Mouse (Mus musculus) hindbrain, embryonic 13.5 days (tissue): Measurements from ENCODE around the gene Tmem176a. TPM values are rescaled to one million over a fixed set of nuclear protein-coding genes. Genes with fewer than 3 reads are reported as not detected.

ENCODE experiments used
- ATAC-seq: fragments of 200-750 bp; cut with Nextera tagmentation; 2 replicates; pipeline ENCODE4 v1.8.0; 2017; ENCODE audit warnings: moderate TSS enrichment; ENCODE audit not compliant: low FRiP score
- H3K27ac ChIP-seq: fragments of 300-500 bp; sonication (generic); 2 replicates; pipeline ENCODE4 v1.5.1; 2015; ENCODE audit warnings: inconsistent platforms, mild to moderate bottlenecking, moderate library complexity
- H3K27me3 ChIP-seq: fragments of 300-500 bp; sonication (generic); 2 replicates; pipeline ENCODE4 v1.6.1; 2015; ENCODE audit warnings: mild to moderate bottlenecking, inconsistent platforms
- H3K36me3 ChIP-seq: fragments of 300-500 bp; sonication (generic); 2 replicates; pipeline ENCODE4 v1.6.1; 2015; ENCODE audit warnings: mild to moderate bottlenecking, inconsistent platforms
- H3K4me1 ChIP-seq: fragments of 300-500 bp; sonication (generic); replicated peaks from 2 replicates; pipeline ENCODE4 v1.6.1; 2015; ENCODE audit warnings: inconsistent platforms
- H3K4me2 ChIP-seq: fragments of 300-500 bp; sonication (generic); 2 replicates; pipeline ENCODE4 v1.6.1; 2015; ENCODE audit warnings: inconsistent platforms, mild to moderate bottlenecking, moderate library complexity
- H3K4me3 ChIP-seq: fragments of 300-500 bp; sonication (generic); 2 replicates; pipeline ENCODE4 v1.5.1; 2015; ENCODE audit warnings: mild to moderate bottlenecking, inconsistent platforms
- H3K9ac ChIP-seq: fragments of 300-500 bp; sonication (generic); 2 replicates; pipeline ENCODE4 v1.6.1; 2015; ENCODE audit warnings: mild to moderate bottlenecking, inconsistent platforms
- H3K9me3 ChIP-seq: fragments of 300-500 bp; sonication (generic); 2 replicates; pipeline ENCODE4 v1.6.1; 2016; ENCODE audit warnings: inconsistent platforms
- WGBS: fragments of 180-500 bp; shearing (Covaris S2); methylation state at CpG from one replicate; pipeline ENCODE4 v1.1.7; 2015; 5-methylcytosine and 5-hydroxymethylcytosine counted together
- polyA plus RNA-seq: library from polyadenylated mRNA; unstranded; fragments of >200 nt; fragmentation: Nextera tagmentation; extraction: Ambion mirVana; gene quantifications from 2 replicates; pipeline ENCODE4 v1.2.1, GENCODE M21; 2015

Tmem176a gene
- polyA plus RNA-seq, 1 experiment from 2014 or later = 19.0 TPM

DNA sequence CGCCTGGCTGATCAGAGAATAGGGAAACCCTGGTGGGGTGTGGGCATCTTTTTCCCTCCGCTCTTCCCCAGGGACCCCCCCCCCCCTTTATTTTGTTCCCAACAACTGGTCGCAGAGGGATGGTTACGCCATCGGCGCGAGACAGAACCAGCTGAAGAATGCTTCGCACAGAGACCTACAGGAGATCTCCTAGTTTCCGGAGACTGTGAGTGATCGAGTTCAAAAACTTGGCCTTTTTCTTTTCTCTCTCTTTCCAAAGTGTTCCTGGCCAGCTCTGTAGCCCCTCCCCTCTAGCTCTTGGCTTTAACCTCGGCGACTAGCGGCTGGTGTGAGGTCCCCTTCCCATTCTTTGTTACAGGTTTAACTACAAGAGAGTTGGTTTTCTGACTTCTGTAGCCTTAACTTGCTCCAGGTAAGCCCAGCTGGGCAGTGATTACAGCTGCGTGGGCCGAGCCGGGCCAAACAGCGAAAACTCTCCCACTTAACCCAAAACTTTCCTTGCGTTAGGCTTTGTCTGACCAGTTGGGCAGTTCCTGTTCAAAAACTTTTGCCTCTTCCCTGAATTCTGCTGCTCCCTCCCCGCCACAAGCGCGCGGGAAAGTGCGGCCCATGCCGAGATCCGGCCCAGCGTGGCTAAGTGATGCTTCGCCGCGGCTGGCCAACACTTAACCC is 11.2 kb downstream of the Tmem176a start:
- H3K4me2 ChIP-seq = peak overlapping the region; percentile 62
- H3K36me3 ChIP-seq = no peaks in the 10 kb centered on the region
- H3K9me3 ChIP-seq = no peaks in the 10 kb centered on the region
- H3K4me3 ChIP-seq = peak overlapping the region; percentile 37
- H3K27ac ChIP-seq = no peak overlapping the region
- peak overlapping the region; percentile 24; the same call in 1 of the 2 replicates for H3K9ac ChIP-seq
- no peaks in the 10 kb centered on the region for H3K27me3 ChIP-seq
- peak; percentile 32; the same call in 1 of the 2 replicates for ATAC-seq
- 1% methylated on average over 29 of the region's 29 CpGs for WGBS
- H3K4me1 ChIP-seq = peaks cover 6% of the 10 kb centered on the region

DNA sequence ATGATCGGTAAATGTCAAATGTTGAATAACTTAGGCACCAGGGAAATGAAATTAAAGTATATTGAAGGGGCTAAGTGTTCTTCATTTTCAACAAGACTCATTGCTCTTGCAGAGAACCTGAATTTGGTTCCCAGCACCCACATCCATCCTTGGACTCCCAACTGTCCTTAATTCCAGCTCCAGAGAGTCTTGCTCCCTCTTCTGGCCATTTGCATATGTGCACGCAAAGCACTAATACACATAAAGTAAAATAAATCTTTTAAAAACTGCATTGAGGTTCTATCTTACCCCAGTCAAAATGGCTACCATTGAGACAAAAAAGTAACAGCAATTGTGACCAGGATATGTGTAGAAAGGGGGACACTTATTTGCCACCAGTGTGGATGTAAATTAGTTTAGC is 13.4 kb downstream of the Tmem176a start:
- Histone ChIP-seq H3K4me1 (peaks cover 6% of the 10 kb centered on the region), H3K36me3 (no peaks in the 10 kb centered on the region), H3K27ac (no peak overlapping the region), H3K27me3 (no peaks in the 10 kb centered on the region), H3K4me2 (no peak overlapping the region), H3K9ac (no peak overlapping the region), H3K9me3 (no peaks in the 10 kb centered on the region), H3K4me3 (no peak overlapping the region)
- 98% methylated on average over 2 of the region's 2 CpGs for WGBS
- ATAC-seq = no peak

DNA sequence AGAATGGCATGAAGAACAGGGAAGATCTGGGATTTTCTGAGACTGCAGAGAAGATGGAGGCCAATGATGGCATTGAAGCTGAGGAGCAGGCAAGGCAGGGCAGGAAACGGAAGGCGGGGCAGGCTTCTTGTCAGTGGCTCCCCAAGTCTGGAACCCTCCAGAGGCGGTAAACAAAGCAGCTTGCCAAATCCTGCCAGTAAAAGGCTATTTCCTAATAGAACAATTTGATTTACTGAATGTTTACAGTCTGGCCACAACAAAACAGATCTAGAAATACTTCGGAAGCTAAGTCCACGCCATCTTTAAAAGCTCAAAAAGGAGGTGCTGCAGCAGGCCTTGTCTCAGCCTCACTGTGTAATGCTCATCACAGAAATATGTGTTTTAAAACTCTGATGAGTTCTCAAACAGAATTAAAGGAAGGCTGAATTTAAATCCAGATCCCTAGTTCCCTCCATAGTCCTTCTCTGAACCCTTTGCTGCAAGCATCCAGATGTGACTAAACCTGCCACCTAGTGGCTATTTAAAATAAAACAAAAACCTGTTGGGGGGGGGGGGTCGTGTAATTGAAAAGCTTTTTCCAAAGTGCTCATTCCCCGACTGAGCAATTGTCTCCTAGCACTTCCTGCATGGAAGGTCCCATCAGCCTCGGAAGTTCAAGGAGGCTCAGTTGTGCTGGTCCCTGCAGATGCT is 17.0 kb downstream of the Tmem176a start:
- Histone ChIP-seq H3K4me2 (no peak overlapping the region), H3K27me3 (0 out of 2 replicates have a peak, but pooled peaks cover 3% of the 10 kb centered on the region), H3K36me3 (no peaks in the 10 kb centered on the region), H3K4me1 (no peaks in the 10 kb centered on the region), H3K4me3 (no peak overlapping the region), H3K9ac (no peak overlapping the region), H3K9me3 (no peaks in the 10 kb centered on the region), H3K27ac (no peak overlapping the region)
- no peak for ATAC-seq
- 57% methylated on average over 8 of the region's 8 CpGs for WGBS

DNA sequence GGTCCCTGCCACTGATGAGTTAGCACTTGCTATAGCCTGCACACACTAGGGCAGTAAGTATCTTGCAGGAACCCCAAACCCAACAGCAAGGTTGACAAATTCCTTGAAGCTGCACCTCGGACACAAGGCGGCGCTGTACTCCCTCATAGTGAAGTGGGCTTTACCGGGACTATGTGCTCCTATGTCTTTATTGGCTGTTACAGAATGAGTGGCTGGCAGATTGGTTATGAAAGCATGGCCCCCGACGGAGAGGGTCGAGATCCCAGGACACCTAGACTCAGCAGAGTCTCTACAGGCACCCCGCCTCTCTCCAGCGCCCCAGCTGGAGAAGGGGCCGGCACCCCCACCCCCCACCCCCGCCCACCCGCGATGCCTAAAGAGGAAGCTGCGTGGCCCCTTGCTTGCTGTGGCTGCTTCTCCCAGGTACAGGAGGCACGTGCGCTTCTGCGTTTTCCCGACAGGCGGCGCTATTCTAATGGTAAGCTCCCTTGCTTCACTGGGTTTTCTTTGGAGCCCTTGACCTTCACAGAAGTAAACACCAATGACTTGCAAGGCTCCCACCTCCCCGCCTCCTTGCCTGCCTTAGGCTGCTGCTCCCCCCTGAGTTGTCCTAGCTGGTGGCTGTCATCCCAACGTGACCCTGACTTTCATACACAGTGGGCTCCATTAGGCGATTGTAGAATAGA is 19.6 kb downstream of the Tmem176a start:
- Histone ChIP-seq H3K9me3 (no peaks in the 10 kb centered on the region), H3K27me3 (peaks cover 15% of the 10 kb centered on the region), H3K4me3 (no peak overlapping the region), H3K27ac (no peak overlapping the region), H3K4me2 (peak overlapping the region; percentile 39), H3K9ac (0 out of 2 replicates have a peak overlapping the region, but pooled peaks have one; percentile 29), H3K4me1 (no peaks in the 10 kb centered on the region), H3K36me3 (no peaks in the 10 kb centered on the region)
- 0 out of 2 replicates have a peak, but pooled peaks have one; percentile 54 for ATAC-seq
- 14% methylated on average over 23 of the region's 23 CpGs for WGBS

DNA sequence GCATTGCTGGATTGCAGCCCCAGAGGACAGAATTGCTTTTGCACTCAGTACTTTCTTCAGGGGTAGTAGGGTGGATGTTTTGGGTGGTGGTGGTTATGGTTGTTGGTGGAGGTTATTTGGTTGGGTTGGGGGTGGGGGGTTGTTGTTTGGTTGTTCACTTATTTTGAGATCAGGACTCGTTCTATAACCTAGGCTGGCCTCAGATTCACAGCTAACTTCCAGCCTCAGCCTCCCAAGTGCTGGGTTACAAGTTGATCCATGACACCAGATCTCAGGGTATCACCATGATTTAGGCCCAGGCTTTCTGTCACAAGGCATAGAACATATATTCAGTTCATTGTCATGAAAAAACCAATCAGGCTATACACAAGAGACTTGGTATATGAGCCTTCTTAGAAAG is 20.1 kb downstream of the Tmem176a start:
- Histone ChIP-seq H3K27ac (no peak overlapping the region), H3K4me1 (no peaks in the 10 kb centered on the region), H3K4me2 (no peak overlapping the region), H3K36me3 (no peaks in the 10 kb centered on the region), H3K4me3 (no peak overlapping the region), H3K9me3 (no peaks in the 10 kb centered on the region), H3K9ac (no peak overlapping the region), H3K27me3 (peaks cover 15% of the 10 kb centered on the region)
- ATAC-seq = no peak
- 82% methylated on average over 1 of the region's 1 CpGs for WGBS

DNA sequence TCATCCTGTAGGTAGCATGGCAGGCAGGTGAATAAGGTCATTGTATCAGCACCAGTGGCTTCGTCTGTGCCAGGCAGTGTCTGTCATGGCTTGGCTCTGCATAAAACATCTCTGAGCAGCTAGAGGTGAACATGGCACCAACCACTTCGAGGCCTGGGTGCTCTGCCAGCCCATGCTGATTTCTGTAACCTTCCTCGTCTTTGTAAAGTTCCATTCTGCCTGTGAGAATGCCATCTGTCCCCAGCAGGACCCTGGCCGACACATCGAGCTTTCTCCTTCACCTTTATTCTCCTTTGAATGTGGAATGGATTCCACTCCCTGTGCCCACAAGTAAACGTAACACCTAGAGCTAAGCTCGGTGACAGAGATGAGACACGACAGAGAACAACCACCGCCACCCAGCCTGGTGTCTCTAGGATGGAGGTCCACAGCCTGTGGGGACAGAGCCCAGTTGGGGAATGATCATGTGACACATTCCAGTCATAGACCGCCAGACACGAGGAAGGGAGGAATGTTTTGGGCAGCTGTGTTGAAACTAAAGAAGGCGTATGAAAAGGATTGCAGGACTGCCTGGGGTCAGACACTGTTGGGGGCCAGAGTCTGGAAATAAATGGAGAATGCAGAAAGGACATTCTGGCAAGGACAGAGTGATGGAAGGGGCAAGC is 21.0 kb downstream of the Tmem176a start:
- Histone ChIP-seq H3K4me1 (no peaks in the 10 kb centered on the region), H3K4me3 (no peak overlapping the region), H3K27me3 (peaks cover 15% of the 10 kb centered on the region), H3K36me3 (no peaks in the 10 kb centered on the region), H3K4me2 (no peak overlapping the region), H3K9me3 (no peaks in the 10 kb centered on the region), H3K9ac (no peak overlapping the region), H3K27ac (no peak overlapping the region)
- ATAC-seq = no peak
- 66% methylated on average over 12 of the region's 12 CpGs for WGBS

DNA sequence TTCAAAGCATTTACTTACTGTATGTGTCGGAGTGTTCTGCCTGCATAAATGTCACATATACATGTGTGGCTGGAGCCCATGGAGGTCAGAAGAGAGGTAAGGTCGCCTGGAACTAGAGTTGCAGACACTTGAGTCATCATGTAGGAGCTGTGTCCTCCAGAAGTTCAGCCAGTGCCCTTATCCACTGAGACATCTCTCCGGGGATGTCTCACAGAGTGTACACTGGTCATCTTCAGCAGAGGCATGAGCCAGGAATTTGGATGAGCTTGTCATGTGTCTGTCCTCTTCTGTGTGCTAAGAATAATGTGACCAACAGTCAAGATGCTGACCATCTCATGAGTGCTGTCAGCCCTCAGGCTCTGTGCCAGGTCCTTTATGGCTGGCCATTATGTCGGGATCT is 22.1 kb downstream of the Tmem176a start:
- Histone ChIP-seq H3K27ac (no peak overlapping the region), H3K9ac (no peak overlapping the region), H3K27me3 (peaks cover 15% of the 10 kb centered on the region), H3K4me1 (peaks cover 7% of the 10 kb centered on the region), H3K4me3 (no peak overlapping the region), H3K4me2 (no peak overlapping the region), H3K9me3 (no peaks in the 10 kb centered on the region), H3K36me3 (no peaks in the 10 kb centered on the region)
- no peak for ATAC-seq
- 91% methylated on average over 4 of the region's 4 CpGs for WGBS

DNA sequence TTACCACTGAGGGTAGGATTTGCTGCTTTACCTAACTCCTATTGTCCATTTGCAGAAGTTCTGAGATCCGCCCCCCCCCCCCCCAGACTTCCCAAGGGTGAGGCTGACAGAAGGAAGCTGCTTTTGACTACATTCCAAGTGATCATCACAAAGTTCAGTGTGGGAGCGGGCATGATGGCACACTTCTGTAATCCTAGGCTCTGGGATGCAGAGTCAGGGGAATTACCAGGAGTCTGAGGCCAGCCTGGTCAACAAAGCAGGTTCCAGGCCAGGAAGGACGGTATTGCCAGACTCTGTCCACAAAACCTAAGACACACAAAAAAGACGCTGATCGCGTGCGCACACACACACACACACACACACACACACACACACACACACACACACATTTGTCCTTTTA is 22.8 kb downstream of the Tmem176a start:
- Histone ChIP-seq H3K27ac (no peak overlapping the region), H3K9me3 (no peaks in the 10 kb centered on the region), H3K4me3 (no peak overlapping the region), H3K4me1 (peaks cover 7% of the 10 kb centered on the region), H3K27me3 (peaks cover 15% of the 10 kb centered on the region), H3K4me2 (no peak overlapping the region), H3K9ac (no peak overlapping the region), H3K36me3 (no peaks in the 10 kb centered on the region)
- 89% methylated on average over 7 of the region's 7 CpGs for WGBS
- no peak for ATAC-seq

DNA sequence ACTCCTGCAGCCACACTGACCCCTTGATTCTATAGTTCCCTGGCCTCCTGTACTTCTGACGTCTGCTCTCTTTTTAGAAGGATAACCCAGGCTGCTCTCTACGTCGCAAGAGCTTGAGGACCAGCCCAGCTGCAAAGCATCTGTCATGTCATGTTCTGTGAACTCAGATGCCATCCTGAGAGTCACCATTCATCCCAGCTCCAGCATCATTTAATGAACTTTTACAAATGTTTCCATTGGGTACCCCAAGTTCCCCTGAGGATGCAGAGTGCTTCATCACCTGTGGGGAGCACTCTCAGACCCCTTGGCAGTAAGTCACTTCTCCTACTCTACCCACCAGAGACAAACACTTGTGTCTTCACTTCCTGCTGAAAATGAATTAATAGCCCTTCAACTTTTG is 23.5 kb downstream of the Tmem176a start:
- Histone ChIP-seq H3K4me3 (no peak overlapping the region), H3K9me3 (no peaks in the 10 kb centered on the region), H3K36me3 (no peaks in the 10 kb centered on the region), H3K4me1 (peaks cover 7% of the 10 kb centered on the region), H3K9ac (no peak overlapping the region), H3K27me3 (peaks cover 15% of the 10 kb centered on the region), H3K27ac (no peak overlapping the region), H3K4me2 (no peak overlapping the region)
- 53% methylated on average over 3 of the region's 3 CpGs for WGBS
- no peak for ATAC-seq

DNA sequence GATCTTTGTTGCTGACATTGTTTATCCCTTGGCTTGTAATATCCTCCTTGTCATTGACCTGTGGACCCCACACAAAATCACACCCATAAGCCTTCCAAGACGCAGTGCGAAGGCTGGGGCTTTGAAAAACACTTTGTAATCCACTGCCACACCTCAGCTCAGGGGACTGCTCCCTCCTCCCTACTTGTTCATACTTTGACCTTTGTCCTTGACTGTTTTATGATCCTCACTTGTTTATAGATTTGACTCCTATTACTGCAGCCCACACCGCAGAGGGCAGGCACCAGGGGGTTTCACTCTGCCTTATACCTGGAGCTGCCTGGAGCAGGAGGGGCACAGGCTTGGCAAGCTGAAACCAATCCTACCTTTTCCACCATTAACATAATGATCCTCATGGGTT is 24.0 kb downstream of the Tmem176a start:
- peaks cover 7% of the 10 kb centered on the region for H3K4me1 ChIP-seq

DNA sequence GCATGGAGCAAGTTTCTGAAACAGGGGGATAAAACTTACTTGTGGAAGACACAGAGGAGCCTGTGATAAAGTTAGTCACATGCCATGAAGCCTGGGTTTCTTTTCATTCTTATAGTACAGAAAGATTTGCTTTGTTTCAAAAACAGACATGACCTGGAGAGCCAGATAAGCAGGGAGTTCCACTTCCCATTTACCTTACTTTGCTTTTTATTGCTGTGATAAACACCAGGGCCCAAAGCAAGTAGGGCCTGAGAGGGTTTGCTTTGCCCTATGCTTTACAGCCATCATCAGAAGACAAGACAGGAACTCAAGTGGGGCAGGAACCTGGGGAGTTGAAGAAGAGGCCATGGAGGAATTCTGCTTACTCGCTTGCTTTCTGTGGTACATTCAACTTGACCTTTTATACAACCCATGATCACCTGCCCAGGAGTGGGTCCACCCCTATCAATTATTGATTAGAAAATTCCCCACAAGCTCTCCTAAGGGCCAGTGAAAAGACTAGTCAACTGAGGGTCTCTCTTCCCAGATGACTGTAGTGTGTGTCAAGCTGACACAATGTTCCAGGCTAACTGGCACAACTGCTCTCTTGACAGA is 24.5 kb downstream of the Tmem176a start:
- Histone ChIP-seq H3K4me2 (no peak overlapping the region), H3K36me3 (no peaks in the 10 kb centered on the region), H3K4me3 (no peak overlapping the region), H3K9me3 (no peaks in the 10 kb centered on the region), H3K4me1 (peaks cover 7% of the 10 kb centered on the region), H3K9ac (no peak overlapping the region), H3K27me3 (peaks cover 23% of the 10 kb centered on the region), H3K27ac (no peak overlapping the region)
- WGBS = 88% methylated on average over 1 of the region's 1 CpGs
- no peak for ATAC-seq

More for the DNA sequence above, 24.0 kb downstream of the Tmem176a start:
- Histone ChIP-seq H3K4me2 (no peak overlapping the region), H3K36me3 (no peaks in the 10 kb centered on the region), H3K9ac (no peak overlapping the region), H3K27me3 (peaks cover 18% of the 10 kb centered on the region), H3K4me3 (no peak overlapping the region), H3K9me3 (no peaks in the 10 kb centered on the region), H3K27ac (no peak overlapping the region)
- WGBS = 69% methylated on average over 3 of the region's 3 CpGs
- no peak for ATAC-seq
